Mouse (Mus musculus) brain, embryonic 14.5 days (tissue): ENCODE results near the gene Slc22a1. TPM values are rescaled to one million over a fixed set of nuclear protein-coding genes. Genes with fewer than 3 reads are reported as not detected.

Experiments used
- DNase-seq: peaks from one replicate; pipeline ENCODE4 v3.0.0-alpha.2; 2011; ENCODE audit warnings: low read depth
- CTCF ChIP-seq: fragments of 200-500 bp; IDR thresholded peaks from 2 replicates; pipeline ENCODE4 v1.5.1; 2012; ENCODE audit warnings: inconsistent platforms, mild to moderate bottlenecking, moderate library complexity, borderline replicate concordance; ENCODE audit not compliant: insufficient read depth, insufficient read length; ENCODE audit errors: extremely low read depth
- POLR2A ChIP-seq: fragments of 200-500 bp; IDR thresholded peaks from 2 replicates; pipeline ENCODE4 v1.6.1; 2012; ENCODE audit warnings: mild to moderate bottlenecking, inconsistent platforms, borderline replicate concordance; ENCODE audit not compliant: poor library complexity, insufficient read depth, insufficient read length, severe bottlenecking; ENCODE audit errors: extremely low read depth
- polyA plus RNA-seq: library from polyadenylated mRNA; depleted of rRNA; stranded (reverse); fragments of >200 nt; gene quantifications from 2 replicates; pipeline ENCODE4 v1.2.3, GENCODE M21; 2012; rRNA removed

Gene Slc22a1
- polyA plus RNA-seq, 1 experiment: not detected

DNA sequence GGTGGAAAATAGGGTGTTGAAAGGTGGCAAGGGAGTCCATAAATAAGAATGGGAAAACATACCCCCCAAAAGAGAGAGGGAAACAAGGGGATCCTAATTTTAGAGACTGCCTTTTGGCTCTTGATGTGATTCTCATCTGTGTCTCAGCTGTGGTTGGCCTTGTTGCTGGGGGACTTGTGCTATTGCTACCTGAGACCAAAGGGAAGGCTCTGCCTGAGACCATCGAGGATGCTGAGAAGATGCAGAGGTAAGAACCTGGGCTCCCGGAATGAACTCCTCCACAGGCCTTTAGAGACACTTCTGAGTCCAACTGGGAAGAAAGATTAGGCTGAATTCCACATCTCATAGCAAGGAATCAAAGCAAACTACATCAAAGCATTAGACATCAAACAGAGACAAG lies 56.0 kb downstream of the Slc22a1 start:
- no peak for TF ChIP-seq POLR2A
- TF ChIP-seq CTCF: no peak
- no peak for DNase-seq

DNA sequence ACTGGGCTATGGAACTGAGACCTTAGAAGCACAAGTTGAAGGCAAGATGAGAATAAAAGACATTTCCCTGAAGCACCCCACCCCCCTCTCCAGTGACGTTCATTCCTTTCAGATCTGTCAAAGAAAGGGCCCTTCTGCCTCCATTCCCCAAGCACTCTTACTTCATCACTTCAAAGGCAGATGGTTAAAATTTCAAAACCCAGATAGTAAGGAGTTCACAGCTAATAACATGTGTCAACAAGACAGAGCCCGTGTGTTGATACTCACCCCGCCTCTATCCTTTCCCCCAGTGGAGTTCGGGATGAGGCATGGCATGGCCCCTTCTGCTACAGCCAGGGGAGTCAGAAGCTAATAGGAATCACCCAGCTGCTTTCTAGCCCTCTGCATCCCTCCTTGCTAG lies 60.2 kb downstream of the Slc22a1 start:
- no peak for DNase-seq
- TF ChIP-seq CTCF (no peak), POLR2A (no peak)

DNA sequence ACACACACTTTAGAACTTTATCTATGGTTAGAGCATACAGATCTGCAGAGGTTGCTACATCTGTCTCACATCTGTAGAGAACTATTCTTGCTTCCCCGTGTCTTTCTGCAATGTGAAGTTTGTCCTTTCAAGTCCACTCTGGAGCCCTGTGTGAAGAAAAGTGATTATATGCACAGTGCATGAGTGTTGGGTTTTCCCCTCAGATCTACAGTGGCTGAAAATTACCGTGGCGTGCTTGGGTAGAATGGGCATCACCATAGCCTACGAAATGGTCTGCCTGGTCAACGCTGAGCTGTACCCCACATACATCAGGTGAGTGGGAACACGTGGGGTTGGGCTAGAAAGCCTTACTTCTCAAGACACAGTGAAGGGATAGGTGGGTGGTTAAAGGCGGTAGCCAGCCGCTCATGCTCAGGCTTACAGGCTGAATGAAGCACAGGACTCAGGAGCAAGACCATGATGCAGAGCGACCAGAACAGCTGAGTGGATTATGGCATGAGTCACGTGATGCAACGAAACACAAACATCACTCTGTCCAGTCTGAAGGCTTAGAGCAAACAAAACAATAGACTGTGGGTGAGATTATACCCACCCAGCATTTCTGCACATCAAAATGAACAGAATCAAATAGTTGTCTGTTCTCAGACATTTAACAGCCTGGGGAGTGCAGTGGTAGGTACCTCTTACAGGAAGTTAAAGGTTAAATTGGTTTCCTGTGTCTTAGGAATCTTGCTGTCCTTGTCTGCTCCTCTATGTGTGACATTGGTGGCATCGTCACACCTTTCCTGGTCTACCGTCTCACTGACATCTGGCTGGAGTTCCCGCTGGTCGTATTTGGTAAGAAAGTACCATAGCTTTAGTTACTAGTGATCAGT lies 60.9 kb downstream of the Slc22a1 start:
- TF ChIP-seq CTCF (no peak), POLR2A (no peak)
- DNase-seq: no peak

DNA sequence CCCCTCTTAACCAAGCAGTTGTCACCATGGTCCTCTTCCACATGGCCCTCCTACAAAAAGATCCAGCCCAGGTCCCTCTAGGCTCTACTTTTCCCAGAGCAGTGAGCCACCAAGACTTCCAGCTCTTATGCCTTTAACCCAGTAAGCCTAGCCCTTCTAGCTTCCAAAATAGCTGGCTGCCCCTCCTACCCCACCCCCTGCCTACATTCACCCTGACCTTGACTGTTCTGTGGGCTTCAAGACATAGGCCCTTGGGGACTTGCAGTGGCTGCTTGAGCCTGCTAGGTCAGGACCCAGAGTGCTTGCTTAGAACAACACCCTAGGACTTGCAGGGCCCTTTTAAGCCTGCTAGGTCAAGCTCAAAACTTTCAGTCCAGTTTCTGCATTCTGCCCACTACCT lies 68.4 kb downstream of the Slc22a1 start:
- TF ChIP-seq CTCF: no peak
- no peak for TF ChIP-seq POLR2A
- DNase-seq: no peak

- TF ChIP-seq CTCF: no peak
- TF ChIP-seq POLR2A: no peak
Measured at GRCm38 (mm10) chr17:12606634-12607033, 69.0 kb downstream of the Slc22a1 start.

More at GRCm38 (mm10) chr17:12606634-12607033, 69.0 kb downstream of the Slc22a1 start:
- DNase-seq: no peak

Other genes starting within 250 kb of the Slc22a1 start
- gene Slc22a3, start 168.1 kb downstream of the Slc22a1 start, polyA plus RNA-seq: 0.63 and 1.1 TPM in 2 replicates
- gene Slc22a2, start 91.7 kb downstream of the Slc22a1 start, polyA plus RNA-seq: 0.91 and 1.2 TPM in 2 replicates
- gene Igf2r, start 93.8 kb upstream of the Slc22a1 start, polyA plus RNA-seq: 16.4 and 24.5 TPM in 2 replicates
- 0.07 and 0.08 TPM in 2 replicates for gene Mas1, start 192.3 kb upstream of the Slc22a1 start, polyA plus RNA-seq
- 0.05 TPM in 1 of 2 replicates, not detected in the other for gene Mrgprh, start 200.2 kb upstream of the Slc22a1 start, polyA plus RNA-seq
- gene Pnldc1, start 234.4 kb upstream of the Slc22a1 start, polyA plus RNA-seq: 4.0 and 5.3 TPM in 2 replicates
- gene Tcp1, start 239.9 kb upstream of the Slc22a1 start, polyA plus RNA-seq: 187 and 246 TPM in 2 replicates
- 56.8 and 58.2 TPM in 2 replicates for gene Mrpl18, start 240.5 kb upstream of the Slc22a1 start, polyA plus RNA-seq